Mouse (Mus musculus) limb, embryonic 12.5 days (tissue): ENCODE data around the gene Fbxo6. TPM values are rescaled to one million over a fixed set of nuclear protein-coding genes. Genes with fewer than 3 reads are reported as not detected.

Source experiments
- ATAC-seq: fragments of 200-750 bp; cut with Nextera tagmentation; 2 replicates; pipeline ENCODE4 v1.8.0; 2017; ENCODE audit warnings: low read depth, moderate TSS enrichment; ENCODE audit not compliant: insufficient number of reproducible peaks, insufficient read depth, low FRiP score, low TSS enrichment
- H3K27ac ChIP-seq: fragments of 300-500 bp; sonication (generic); 2 replicates; pipeline ENCODE4 v1.5.1; 2016; ENCODE audit warnings: mild to moderate bottlenecking, moderate library complexity
- H3K27me3 ChIP-seq: fragments of 300-500 bp; sonication (generic); 2 replicates; pipeline ENCODE4 v1.6.1; 2016; ENCODE audit warnings: mild to moderate bottlenecking, moderate library complexity
- H3K36me3 ChIP-seq: fragments of 300-500 bp; sonication (generic); 2 replicates; pipeline ENCODE4 v1.6.1; 2016; ENCODE audit warnings: mild to moderate bottlenecking, moderate library complexity
- H3K4me1 ChIP-seq: fragments of 300-500 bp; sonication (generic); replicated peaks from 2 replicates; pipeline ENCODE4 v1.6.1; 2016
- H3K4me2 ChIP-seq: fragments of 300-500 bp; sonication (generic); 2 replicates; pipeline ENCODE4 v1.6.1; 2016; ENCODE audit warnings: mild to moderate bottlenecking, moderate library complexity
- H3K4me3 ChIP-seq: fragments of 300-500 bp; sonication (generic); replicated peaks from 2 replicates; pipeline ENCODE4 v1.5.1; 2016; ENCODE audit warnings: mild to moderate bottlenecking
- H3K9ac ChIP-seq: fragments of 300-500 bp; sonication (generic); replicated peaks from 2 replicates; pipeline ENCODE4 v1.6.1; 2016; ENCODE audit warnings: mild to moderate bottlenecking, moderate library complexity
- H3K9me3 ChIP-seq: fragments of 300-500 bp; sonication (generic); 2 replicates; pipeline ENCODE4 v1.6.1; 2016; ENCODE audit warnings: mild to moderate bottlenecking, moderate library complexity
- WGBS: fragments of 180-500 bp; shearing (Covaris S2); methylation state at CpG from one replicate; pipeline ENCODE4 v1.1.7; 2016; 5-methylcytosine and 5-hydroxymethylcytosine counted together
- microRNA-seq: library from miRNA; unstranded; fragments of <30 nt; microRNA quantifications from one replicate; pipeline ENCODE4, GENCODE M21; 2017
- polyA plus RNA-seq: library from polyadenylated mRNA; unstranded; fragments of >200 nt; fragmentation: Nextera tagmentation; extraction: Ambion mirVana; gene quantifications from 2 replicates; pipeline ENCODE4 v1.2.1, GENCODE M21; 2016

The Fbxo6 gene
- polyA plus RNA-seq, 1 experiment from 2014 or later, result 11.9 TPM

- Histone ChIP-seq H3K4me1 (peaks cover 9% of the 10 kb centered on the region; the same call in 1 of the 2 replicates), H3K9ac (no peak overlapping the region), H3K4me3 (no peak overlapping the region), H3K27ac (no peak overlapping the region), H3K27me3 (peaks cover 25% of the 10 kb centered on the region), H3K9me3 (no peaks in the 10 kb centered on the region), H3K36me3 (no peaks in the 10 kb centered on the region), H3K4me2 (no peak overlapping the region)
- no peak for ATAC-seq
- WGBS, result 50% methylated on average over 7 of the region's 7 CpGs
These were observed 43.3 kb downstream of the Fbxo6 start for GRCm38 (mm10) chr4:148108565-148109100.

- no peaks in the 10 kb centered on the region for H3K36me3 ChIP-seq
- no peak overlapping the region for H3K9ac ChIP-seq
- peaks cover 9% of the 10 kb centered on the region; the same call in 1 of the 2 replicates for H3K4me1 ChIP-seq
- peak overlapping the region; percentile 21 for H3K4me2 ChIP-seq
- WGBS, result 32% methylated on average over 22 of the region's 22 CpGs
- no peak overlapping the region for H3K27ac ChIP-seq
- H3K4me3 ChIP-seq, result no peak overlapping the region
- H3K9me3 ChIP-seq, result no peaks in the 10 kb centered on the region
- H3K27me3 ChIP-seq, result peaks cover 25% of the 10 kb centered on the region
- ATAC-seq, result no peak
These were observed 44.2 kb downstream of the Fbxo6 start for GRCm38 (mm10) chr4:148107621-148108291.

- H3K4me3 ChIP-seq, result no peak overlapping the region
- no peaks in the 10 kb centered on the region for H3K36me3 ChIP-seq
- WGBS, result 70% methylated on average over 3 of the region's 3 CpGs
- no peak overlapping the region for H3K9ac ChIP-seq
- H3K27me3 ChIP-seq, result peaks cover 24% of the 10 kb centered on the region
- no peak overlapping the region for H3K4me2 ChIP-seq
- ATAC-seq, result no peak
- no peak overlapping the region for H3K27ac ChIP-seq
- H3K4me1 ChIP-seq, result peaks cover 12% of the 10 kb centered on the region; the same call in 1 of the 2 replicates
- H3K9me3 ChIP-seq, result no peaks in the 10 kb centered on the region
These were observed 47.8 kb downstream of the Fbxo6 start for GRCm38 (mm10) chr4:148104146-148104545.

- ATAC-seq, result peak; percentile 78; the same call in 1 of the 2 replicates
- Histone ChIP-seq H3K9ac (no peak overlapping the region), H3K27me3 (peaks cover 3% of the 10 kb centered on the region; the same call in 1 of the 2 replicates), H3K27ac (no peak overlapping the region), H3K36me3 (no peaks in the 10 kb centered on the region), H3K4me2 (peak overlapping the region; percentile 48), H3K4me1 (0 out of 2 replicates have a peak, but pooled peaks cover 3% of the 10 kb centered on the region), H3K4me3 (peak overlapping the region; percentile 19), H3K9me3 (no peaks in the 10 kb centered on the region)
- WGBS, result 22% methylated on average over 29 of the region's 29 CpGs
These were observed 50.0 kb downstream of the Fbxo6 start for GRCm38 (mm10) chr4:148101801-148102527.

- ATAC-seq, result no peak
- H3K4me3 ChIP-seq, result no peak overlapping the region
- H3K27me3 ChIP-seq, result peaks cover 3% of the 10 kb centered on the region; the same call in 1 of the 2 replicates
- H3K9ac ChIP-seq, result no peak overlapping the region
- no peaks in the 10 kb centered on the region for H3K9me3 ChIP-seq
- no peak overlapping the region for H3K4me2 ChIP-seq
- no peak overlapping the region for H3K27ac ChIP-seq
- WGBS, result 84% methylated on average over 3 of the region's 3 CpGs
- H3K4me1 ChIP-seq, result 0 out of 2 replicates have a peak, but pooled peaks cover 3% of the 10 kb centered on the region
- no peaks in the 10 kb centered on the region for H3K36me3 ChIP-seq
These were observed 53.3 kb downstream of the Fbxo6 start for GRCm38 (mm10) chr4:148098666-148099065.

GRCm38 (mm10) chr4:148097936-148098335, 54.0 kb downstream of the Fbxo6 start:
- Histone ChIP-seq H3K9ac (no peak overlapping the region), H3K9me3 (no peaks in the 10 kb centered on the region), H3K4me1 (0 out of 2 replicates have a peak, but pooled peaks cover 3% of the 10 kb centered on the region), H3K4me3 (no peak overlapping the region), H3K27ac (no peak overlapping the region), H3K36me3 (no peaks in the 10 kb centered on the region), H3K4me2 (no peak overlapping the region), H3K27me3 (peaks cover 3% of the 10 kb centered on the region; the same call in 1 of the 2 replicates)
- no peak for ATAC-seq
- 92% methylated on average over 2 of the region's 2 CpGs for WGBS

Small RNAs within 50 kb of the gene (microRNA-seq; reads per million reads assigned to microRNA genes)
- gene Mir7022, result not detected

Other genes with a start within 250 kb of the Fbxo6 start
- gene Mfn2, start 247.4 kb downstream of the Fbxo6 start, polyA plus RNA-seq, result 32.3 and 32.5 TPM in 2 replicates
- 51.2 and 56.3 TPM in 2 replicates for gene Plod1, start 215.4 kb downstream of the Fbxo6 start, polyA plus RNA-seq
- gene 2510039O18Rik, start 211.2 kb downstream of the Fbxo6 start, polyA plus RNA-seq, result 23.5 and 26.0 TPM in 2 replicates
- 0.28 TPM in 1 of 2 replicates, not detected in the other for gene Nppb, start 166.4 kb downstream of the Fbxo6 start, polyA plus RNA-seq
- gene Nppa, start 151.4 kb downstream of the Fbxo6 start, polyA plus RNA-seq, result 0.74 and 1.5 TPM in 2 replicates
- gene Clcn6, start 113.3 kb downstream of the Fbxo6 start, polyA plus RNA-seq, result 8.5 and 8.8 TPM in 2 replicates
- gene Mthfr, start 113.1 kb downstream of the Fbxo6 start, polyA plus RNA-seq, result 27.3 and 28.9 TPM in 2 replicates
- 11.2 and 12.0 TPM in 2 replicates for gene Agtrap, start 64.1 kb downstream of the Fbxo6 start, polyA plus RNA-seq
- gene Mad2l2, start 21.8 kb downstream of the Fbxo6 start, polyA plus RNA-seq, result 104 and 107 TPM in 2 replicates
- gene Draxin, start 21.4 kb downstream of the Fbxo6 start, polyA plus RNA-seq, result 1.8 and 1.9 TPM in 2 replicates
- gene Fbxo44, start 8.3 kb upstream of the Fbxo6 start, polyA plus RNA-seq, result 17.5 and 18.7 TPM in 2 replicates
- 2.5 and 3.3 TPM in 2 replicates for gene Fbxo2, start 8.5 kb upstream of the Fbxo6 start, polyA plus RNA-seq
- 0.28 and 0.59 TPM in 2 replicates for gene Disp3, start 135.8 kb upstream of the Fbxo6 start, polyA plus RNA-seq